Comparison of ENCODE assay signal across 12 mouse cellular contexts in genomic region chr3:79484286-79485063, GRCm38 (mm10).
DNase-seq lines count a peak whose midpoint lies in the region; ATAC-seq and TF ChIP-seq lines count a peak whose summit lies in the region.
"Had no signal": no experiment of that assay in that cellular context is flagged by ENCODE, and none has a peak within 500 bp of the region (broad histone marks: within the 10 kb centered on the region; RNA-seq: fewer than 3 reads in every experiment).

No protein-coding gene starts in this region.

- 0 out of 2 replicates have a peak overlapping the region, but pooled peaks have one; percentile 19 for H3K27ac ChIP-seq in intestine, embryonic 16.5 days (ENCODE audit: low read length)
- H3K27ac ChIP-seq in intestine, embryonic 15.5 days = no peak overlapping the region
- H3K27ac ChIP-seq in hindbrain, postnatal 0 days = no peak overlapping the region
- H3K27ac ChIP-seq: embryonic facial prominence, embryonic 10.5 days had no signal

- H3K36me3 ChIP-seq in intestine, embryonic 16.5 days (ENCODE audit: control insufficient read depth, insufficient read depth, low read length) = peaks cover 3% of the 10 kb centered on the region; the same call in 1 of the 2 replicates
- H3K36me3 ChIP-seq in intestine, embryonic 15.5 days = peaks cover 7% of the 10 kb centered on the region
- H3K36me3 ChIP-seq in hindbrain, postnatal 0 days (ENCODE audit: insufficient read depth, low read length) = peaks cover 25% of the 10 kb centered on the region; the same call in 1 of the 2 replicates

- TF ChIP-seq CTCF in hindbrain, postnatal 0 days (IDR thresholded peaks at IDR 0.05; ENCODE audit: low read depth) = no peak

- WGBS in intestine, embryonic 16.5 days = 85% methylated on average over 16 of the region's 16 CpGs
- WGBS in intestine, embryonic 15.5 days = 81% methylated on average over 16 of the region's 16 CpGs
- 85% methylated on average over 16 of the region's 16 CpGs for whole genome bisulfite sequencing in hindbrain, postnatal 0 days

- no peak overlapping the region for H3K4me3 ChIP-seq in intestine, embryonic 16.5 days (ENCODE audit: low read length)
- H3K4me3 ChIP-seq in intestine, embryonic 15.5 days (replicated peaks) = no peak overlapping the region
- no peak overlapping the region for H3K4me3 ChIP-seq in hindbrain, postnatal 0 days (ENCODE audit: low read length)
- H3K4me3 ChIP-seq: embryonic facial prominence, embryonic 10.5 days had no signal

- DNase-seq in thymus, postnatal 0 days (ENCODE audit: low spot score) = peak; percentile 9
- DNase-seq in thymus, adult 18-20 months = no peak
- DNase-seq in kidney, postnatal 14 days = peak; percentile 42
- no peak for DNase-seq in hindbrain, postnatal 0 days (ENCODE audit: low spot score)
- no peak for DNase-seq in adrenal gland, postnatal 10 days
- DNase-seq: cerebellum, adult 9-10 months; layer of hippocampus, postnatal 36 days; thymus, postnatal 25 days had no signal

- ATAC-seq in intestine, embryonic 16.5 days = no peak
- ATAC-seq in intestine, embryonic 15.5 days = no peak
- no peak for ATAC-seq in hindbrain, postnatal 0 days
- ATAC-seq: Patski had no signal

- H3K27me3 ChIP-seq in intestine, embryonic 16.5 days (replicated peaks; ENCODE audit: control insufficient read depth, insufficient read depth, low read length) = no peaks in the 10 kb centered on the region
- H3K27me3 ChIP-seq in intestine, embryonic 15.5 days (replicated peaks) = no peaks in the 10 kb centered on the region
- no peaks in the 10 kb centered on the region for H3K27me3 ChIP-seq in hindbrain, postnatal 0 days (ENCODE audit: insufficient read depth, low read length)
- H3K27me3 ChIP-seq: Patski had no signal

- no peaks in the 10 kb centered on the region for H3K4me1 ChIP-seq in intestine, embryonic 16.5 days (ENCODE audit: control insufficient read depth, insufficient read depth, low read length)
- no peaks in the 10 kb centered on the region for H3K4me1 ChIP-seq in intestine, embryonic 15.5 days (replicated peaks)
- no peaks in the 10 kb centered on the region for H3K4me1 ChIP-seq in hindbrain, postnatal 0 days (ENCODE audit: insufficient read depth, low read length)
- H3K4me1 ChIP-seq: embryonic facial prominence, embryonic 10.5 days had no signal

- no peaks in the 10 kb centered on the region for H3K9me3 ChIP-seq in intestine, embryonic 16.5 days (ENCODE audit: control insufficient read depth, low read length)
- no peaks in the 10 kb centered on the region for H3K9me3 ChIP-seq in intestine, embryonic 15.5 days
- no peaks in the 10 kb centered on the region for H3K9me3 ChIP-seq in hindbrain, postnatal 0 days (ENCODE audit: low read length)
- H3K9me3 ChIP-seq: embryonic facial prominence, embryonic 10.5 days had no signal

- H3K4me2 ChIP-seq in intestine, embryonic 16.5 days (ENCODE audit: low read depth, low read length) = no peak overlapping the region
- no peak overlapping the region for H3K4me2 ChIP-seq in intestine, embryonic 15.5 days (replicated peaks)
- no peak overlapping the region for H3K4me2 ChIP-seq in hindbrain, postnatal 0 days (ENCODE audit: low read depth, low read length)

- no peak overlapping the region for H3K9ac ChIP-seq in intestine, embryonic 16.5 days (ENCODE audit: low read depth, low read length)
- no peak overlapping the region for H3K9ac ChIP-seq in intestine, embryonic 15.5 days
- H3K9ac ChIP-seq in hindbrain, postnatal 0 days (replicated peaks; ENCODE audit: low read length) = no peak overlapping the region

Comparison
In these comparisons a context has a peak if more than half of its experiments do, and no peak if none do; other contexts are left out.
1. DNase-seq: peak in thymus, postnatal 0 days (single experiment) and kidney, postnatal 14 days (single experiment); none in thymus, adult 18-20 months (0 of 2), hindbrain, postnatal 0 days (single experiment) and adrenal gland, postnatal 10 days (single experiment).